Mouse (Mus musculus): ENCODE results near the gene Dhx37.

The Dhx37 gene

GRCm38 (mm10) chr5:125407020-125407830 is 26.7 kb downstream of the Dhx37 start:
- DNase-seq: no peak

GRCm38 (mm10) chr5:125406322-125407016 is 27.5 kb downstream of the Dhx37 start:
- DNase-seq: no peak

- peak; percentile 93 for DNase-seq
These were observed 28.2 kb downstream of the Dhx37 start for GRCm38 (mm10) chr5:125405546-125406248.

- peak; percentile 68 for DNase-seq
These were observed 28.9 kb downstream of the Dhx37 start for GRCm38 (mm10) chr5:125404903-125405545.

- no peak for DNase-seq
These were observed 29.4 kb downstream of the Dhx37 start for GRCm38 (mm10) chr5:125404536-125404902.

- DNase-seq: peak; percentile 74
These were observed 30.1 kb downstream of the Dhx37 start for GRCm38 (mm10) chr5:125403481-125404465.

- DNase-seq: no peak
These were observed 30.9 kb downstream of the Dhx37 start for GRCm38 (mm10) chr5:125402991-125403390.

- DNase-seq: no peak
These were observed 31.4 kb downstream of the Dhx37 start for GRCm38 (mm10) chr5:125402476-125402875.

- no peak for DNase-seq
These were observed 33.0 kb downstream of the Dhx37 start for GRCm38 (mm10) chr5:125400903-125401302.

GRCm38 (mm10) chr5:125395008-125395407 is 38.9 kb downstream of the Dhx37 start:
- DNase-seq: no peak

GRCm38 (mm10) chr5:125393622-125394603 is 40.0 kb downstream of the Dhx37 start:
- DNase-seq: peak; percentile 71

- DNase-seq: peak; percentile 95
These were observed 40.8 kb downstream of the Dhx37 start for GRCm38 (mm10) chr5:125392977-125393621.

- DNase-seq: no peak
These were observed 41.3 kb downstream of the Dhx37 start for GRCm38 (mm10) chr5:125392618-125392976.

- DNase-seq: peak; percentile 60
These were observed 41.7 kb downstream of the Dhx37 start for GRCm38 (mm10) chr5:125392176-125392575.

GRCm38 (mm10) chr5:125391609-125392008 is 42.3 kb downstream of the Dhx37 start:
- DNase-seq: peak; percentile 84

- peak; percentile 61 for DNase-seq
These were observed 42.9 kb downstream of the Dhx37 start for GRCm38 (mm10) chr5:125390906-125391477.

- DNase-seq: peak; percentile 90
These were observed 44.1 kb downstream of the Dhx37 start, which contains the start of gene Ubc for GRCm38 (mm10) chr5:125389579-125390441. Ubc (minus strand) TSS chr5:125390202.

- peak; percentile 81 for DNase-seq
These were observed 44.8 kb downstream of the Dhx37 start, which contains the start of gene Gm10382 for GRCm38 (mm10) chr5:125389131-125389578. Gm10382 (plus strand) TSS chr5:125389322.
